Mouse (Mus musculus): ENCODE measurements at regions not wholly inside any gene's neighbourhood (a gene's known extent, or its start where the extent isn't known, plus 50 kb on each side); places are given as distances from the start of the nearest gene placed in this dataset.

DNA sequence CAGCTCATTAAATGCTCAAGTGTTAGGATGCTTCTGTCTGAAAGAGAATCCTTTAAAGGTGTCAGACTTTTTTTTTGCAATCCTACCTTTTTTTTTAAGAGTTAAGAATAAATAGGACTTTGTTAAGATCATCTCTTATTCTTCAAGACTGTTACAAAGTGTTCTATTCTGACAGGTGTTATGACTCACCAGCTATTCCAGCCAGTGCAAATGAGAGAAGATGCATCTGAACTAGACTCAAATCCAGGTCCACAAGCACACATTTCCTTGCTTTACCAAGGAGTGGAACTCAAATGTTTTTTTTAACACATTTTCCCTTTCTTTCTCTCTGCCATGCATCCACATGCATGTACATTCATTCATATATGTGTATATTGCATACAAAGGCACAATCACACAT, 98.4 kb upstream of the Atp10a start:
- Histone ChIP-seq H3K27ac (no peak overlapping the region), H3K4me3 (no peak overlapping the region)
- intact Hi-C loops (cut with DNase I): no loop called here
- no peak for TF ChIP-seq CTCF (IDR thresholded peaks at IDR 0.05)
- DNase-seq (ENCODE audit: extremely low spot score in 1 of 2, low spot score in 2 of 2): no peak

DNA sequence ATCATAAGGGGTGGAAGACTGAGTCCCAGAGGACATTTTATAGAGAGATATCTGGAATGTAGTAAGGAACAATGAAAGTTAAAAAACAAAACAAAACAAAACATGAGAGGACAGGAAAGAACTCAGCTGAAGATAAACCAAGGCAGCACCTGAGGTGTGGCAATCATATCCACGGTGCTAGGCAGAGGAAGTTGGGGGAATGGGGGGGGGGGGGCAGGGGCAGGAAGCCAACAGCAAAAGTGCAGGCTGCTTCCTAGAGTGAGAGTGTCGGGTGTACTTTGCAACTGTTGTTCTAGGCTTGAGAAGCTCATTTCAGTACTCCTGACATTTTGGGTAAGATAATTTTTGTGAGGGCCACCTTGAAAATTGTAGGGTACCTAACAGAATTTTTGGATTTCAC, 87.2 kb upstream of the Atp10a start:
- no peak for DNase-seq (ENCODE audit: extremely low spot score in 1 of 2, low spot score in 2 of 2)
- Histone ChIP-seq H3K4me3 (no peak overlapping the region), H3K27ac (no peak overlapping the region)
- intact Hi-C loops (cut with DNase I): loop anchor here (10.0 kb wide), 1 partner anchor 1054 kb away; the partner anchor contains the start of gene Gabra5
- TF ChIP-seq CTCF (IDR thresholded peaks at IDR 0.05): no peak

- intact Hi-C loops (cut with DNase I): loop anchor here (5.0 kb wide), 2 partner anchors 178 to 498 kb away; no protein-coding TSS in a partner anchor
- Histone ChIP-seq H3K27ac (no peak overlapping the region), H3K4me3 (no peak overlapping the region)
- peak; percentile 15 to 20 for DNase-seq (ENCODE audit: extremely low spot score in 1 of 2, low spot score in 2 of 2)
- TF ChIP-seq CTCF (IDR thresholded peaks at IDR 0.05): peak; percentile 78
These were observed 71.6 kb upstream of the Atp10a start for GRCm38 (mm10) chr7:58584241-58584820.

- no peak for DNase-seq (ENCODE audit: extremely low spot score in 1 of 2, low spot score in 2 of 2)
- H3K4me3 ChIP-seq: no peak overlapping the region
- TF ChIP-seq CTCF (IDR thresholded peaks at IDR 0.05): no peak
- intact Hi-C loops (cut with DNase I): loop anchor here (5.0 kb wide), 1 partner anchor 157 kb away; no protein-coding TSS in a partner anchor
- no peak overlapping the region for H3K27ac ChIP-seq
These were observed 70.2 kb upstream of the Atp10a start for GRCm38 (mm10) chr7:58585626-58586256.

DNA sequence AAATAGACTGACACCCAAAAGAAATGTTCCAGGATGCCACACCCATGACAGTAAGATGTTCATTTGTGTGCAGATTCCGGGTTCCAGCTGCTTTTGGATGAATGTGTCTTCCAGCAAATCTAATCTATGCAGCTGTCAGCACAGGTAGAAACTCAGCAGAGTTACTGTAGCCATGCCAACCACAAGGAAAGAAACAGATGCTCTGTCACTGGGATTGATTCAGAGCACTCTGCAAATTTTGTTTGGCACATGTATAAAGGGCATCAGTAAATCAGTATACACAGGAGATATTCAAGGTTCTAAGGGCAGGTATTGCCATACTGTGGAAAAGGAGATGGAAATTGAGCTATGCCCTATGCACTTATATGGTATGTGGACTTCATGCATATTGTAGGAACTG, 60.0 kb upstream of the Atp10a start:
- no peak for TF ChIP-seq CTCF (IDR thresholded peaks at IDR 0.05)
- no peak overlapping the region for H3K4me3 ChIP-seq
- intact Hi-C loops (cut with DNase I): no loop called here
- H3K27ac ChIP-seq: no peak overlapping the region
- no peak for DNase-seq (ENCODE audit: extremely low spot score in 1 of 2, low spot score in 2 of 2)

All from left cerebral cortex, adult 2 months (tissue).